Mouse (Mus musculus) liver, embryonic 14.5 days (tissue): ENCODE data around the gene Prtg. TPM values are rescaled to one million over a fixed set of nuclear protein-coding genes. Genes with fewer than 3 reads are reported as not detected.

ENCODE experiments used
- ATAC-seq: fragments of 200-750 bp; cut with Nextera tagmentation; 2 replicates; pipeline ENCODE4 v1.8.0; 2017; ENCODE audit warnings: moderate number of reproducible peaks, mild to moderate bottlenecking, moderate library complexity; ENCODE audit not compliant: insufficient read depth
- DNase-seq, 3 experiments: peaks; one replicate each; pipeline ENCODE4 v3.0.0-alpha.2; 2012 to 2013; ENCODE audit warnings: low read depth in 3 of 3, low spot score in 3 of 3
- H3K27ac ChIP-seq: fragments of 300-500 bp; sonication (generic); 2 replicates; pipeline ENCODE4 v1.5.1; 2014; ENCODE audit warnings: moderate library complexity, mild to moderate bottlenecking, control low read depth, inconsistent platforms
- H3K27me3 ChIP-seq: fragments of 300-500 bp; sonication (generic); 2 replicates; pipeline ENCODE4 v1.6.1; 2014; ENCODE audit warnings: mild to moderate bottlenecking, low read length, moderate library complexity; ENCODE audit not compliant: control insufficient read depth, insufficient read depth
- H3K36me3 ChIP-seq: fragments of 300-500 bp; sonication (generic); replicated peaks from 2 replicates; pipeline ENCODE4 v1.6.1; 2014; ENCODE audit warnings: low read depth; ENCODE audit not compliant: control insufficient read depth, insufficient read depth
- H3K4me1 ChIP-seq, 2 experiments: fragments of 200-500 bp in 1 of 2; fragments of 300-500 bp in 1 of 2; sonication (generic) in 1 of 2; replicated peaks; 2 replicates each; pipeline ENCODE4 v1.6.1; 2012 to 2014; ENCODE audit warnings: antibody characterized with exemption in 1 of 2, inconsistent platforms in 1 of 2, low read length in 1 of 2; ENCODE audit not compliant: control insufficient read depth in 2 of 2, insufficient read depth in 2 of 2
- H3K4me2 ChIP-seq: fragments of 300-500 bp; sonication (generic); 2 replicates; pipeline ENCODE4 v1.6.1; 2014; ENCODE audit warnings: low read depth, mild to moderate bottlenecking, control low read depth, moderate library complexity
- H3K4me3 ChIP-seq, 2 experiments: fragments of 200-500 bp in 1 of 2; fragments of 300-500 bp in 1 of 2; sonication (generic) in 1 of 2; 2 replicates each; pipeline ENCODE4 v1.5.1; 2012 to 2014; ENCODE audit warnings: low read depth in 2 of 2, low read length in 2 of 2, mild to moderate bottlenecking in 2 of 2, control low read depth in 1 of 2, inconsistent platforms in 1 of 2, moderate library complexity in 1 of 2; ENCODE audit not compliant: insufficient read depth in 1 of 2
- H3K9ac ChIP-seq: fragments of 300-500 bp; sonication (generic); replicated peaks from 2 replicates; pipeline ENCODE4 v1.6.1; 2014; ENCODE audit warnings: mild to moderate bottlenecking, control low read depth, moderate library complexity
- H3K9me3 ChIP-seq: fragments of 300-500 bp; sonication (generic); 2 replicates; pipeline ENCODE4 v1.6.1; 2016; ENCODE audit warnings: low read length, mixed read lengths; ENCODE audit not compliant: control insufficient read depth
- CTCF ChIP-seq: IDR thresholded peaks from 2 replicates; pipeline ENCODE4 v1.5.1; 2016; ENCODE audit warnings: antibody characterized with exemption, low read depth, control low read depth
- EP300 ChIP-seq: IDR thresholded peaks from 2 replicates; pipeline ENCODE4 v1.6.1; 2016; ENCODE audit warnings: antibody characterized with exemption, low read depth
- WGBS: fragments of 180-500 bp; shearing (Covaris S2); extraction: QIAGEN DNeasy Blood & Tissue Kit; methylation state at CpG from one replicate; pipeline ENCODE4 v1.1.7; 2014; ENCODE audit not compliant: insufficient replicate concordance; 5-methylcytosine and 5-hydroxymethylcytosine counted together
- polyA plus RNA-seq, 2 experiments: library from polyadenylated mRNA; depleted of rRNA in 1 of 2; stranded (reverse) in 1 of 2; unstranded in 1 of 2; fragments of >200 nt; fragmentation: Nextera tagmentation in 1 of 2; extraction: Ambion mirVana in 1 of 2; gene quantifications; 2 replicates each; pipeline versions ENCODE4 v1.2.1 to v1.2.3; 2012 to 2014

Prtg gene
- polyA plus RNA-seq, 2 experiments: 0.03 TPM

- WGBS: 71% methylated on average over 6 of the region's 6 CpGs
- Histone ChIP-seq H3K9me3 (no peaks in the 10 kb centered on the region), H3K27ac (no peak overlapping the region), H3K9ac (no peak overlapping the region), H3K36me3 (no peaks in the 10 kb centered on the region), H3K4me2 (no peak overlapping the region), H3K4me1 (no peaks in the 10 kb centered on the region), H3K4me3 (no peak overlapping the region), H3K27me3 (no peaks in the 10 kb centered on the region)
- DNase-seq (no peak), ATAC-seq (no peak)
- peak; percentile 45 for TF ChIP-seq CTCF
- TF ChIP-seq EP300: no peak
Observed at GRCm38 (mm10) chr9:72894796-72895352, 88.2 kb downstream of the Prtg start.

- H3K9me3 ChIP-seq: no peaks in the 10 kb centered on the region
- ATAC-seq (no peak), DNase-seq (no peak)
- no peak overlapping the region for H3K4me3 ChIP-seq
- H3K4me1 ChIP-seq: peaks cover 0 to 5% of the 10 kb centered on the region in 2 experiments; a peak in 2 of 4 replicates
- H3K4me2 ChIP-seq: no peak overlapping the region
- 71% methylated on average over 8 of the region's 8 CpGs for WGBS
- TF ChIP-seq EP300: no peak
- no peak for TF ChIP-seq CTCF
- no peaks in the 10 kb centered on the region for H3K27me3 ChIP-seq
- no peak overlapping the region for H3K27ac ChIP-seq
- H3K9ac ChIP-seq: no peak overlapping the region
- no peaks in the 10 kb centered on the region for H3K36me3 ChIP-seq
Observed at GRCm38 (mm10) chr9:72902057-72902456, 95.4 kb downstream of the Prtg start.

DNA sequence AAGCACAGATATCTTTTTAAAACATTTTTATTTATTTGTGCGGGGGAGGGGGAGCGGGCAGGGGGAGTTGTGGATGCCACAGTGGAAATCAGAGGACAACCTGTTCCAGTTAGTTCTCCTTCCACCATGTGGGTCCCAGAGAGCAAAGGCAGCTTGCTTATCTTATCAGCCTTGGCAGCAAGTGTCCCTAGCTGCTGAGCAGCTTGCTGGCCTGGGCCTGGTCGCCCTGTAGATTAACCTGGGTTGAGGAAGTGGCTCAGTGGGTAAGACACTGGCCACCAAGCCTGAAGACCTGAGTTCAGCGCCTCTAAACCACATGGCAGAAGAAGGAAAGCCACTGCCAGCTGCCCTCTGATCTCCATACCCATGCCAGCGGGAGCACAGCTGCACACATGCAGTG is 95.9 kb downstream of the Prtg start:
- H3K4me3 ChIP-seq: no peak overlapping the region
- H3K27me3 ChIP-seq: no peaks in the 10 kb centered on the region
- no peak overlapping the region for H3K9ac ChIP-seq
- H3K27ac ChIP-seq: no peak overlapping the region
- no peak overlapping the region for H3K4me2 ChIP-seq
- H3K36me3 ChIP-seq: no peaks in the 10 kb centered on the region
- H3K4me1 ChIP-seq: peaks cover 0 to 5% of the 10 kb centered on the region in 2 experiments; a peak in 2 of 4 replicates
- peak; percentile 55 for TF ChIP-seq EP300
- TF ChIP-seq CTCF: no peak
- 26% methylated on average over 5 of the region's 5 CpGs for WGBS
- ATAC-seq (peak; percentile 77), DNase-seq (peak in 1 of 3 experiments; percentile 7)
- no peaks in the 10 kb centered on the region for H3K9me3 ChIP-seq

DNA sequence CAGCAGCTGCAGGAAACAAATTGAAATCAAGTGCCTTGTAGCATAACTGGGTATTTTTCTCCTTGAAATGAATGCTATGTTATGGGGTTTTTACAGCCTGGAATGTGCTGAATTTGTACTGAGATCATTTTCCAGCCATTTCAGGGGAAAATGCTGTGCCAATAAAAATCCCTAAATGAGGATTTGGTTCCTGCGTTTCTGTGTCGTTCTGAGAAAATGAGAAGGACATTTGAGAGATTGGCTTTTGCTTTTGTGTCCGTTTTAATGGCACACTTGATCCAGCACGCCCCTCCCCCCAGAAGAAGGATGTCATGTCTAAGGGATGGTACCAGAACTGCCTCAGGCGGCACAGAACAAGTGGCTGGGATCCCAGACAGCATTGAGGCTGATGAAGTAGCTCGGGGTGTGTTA is 100.0 kb downstream of the Prtg start:
- H3K27me3 ChIP-seq: no peaks in the 10 kb centered on the region
- H3K4me2 ChIP-seq: no peak overlapping the region
- H3K9ac ChIP-seq: no peak overlapping the region
- no peak for TF ChIP-seq CTCF
- TF ChIP-seq EP300: no peak
- no peak overlapping the region for H3K4me3 ChIP-seq
- DNase-seq (no peak), ATAC-seq (no peak)
- H3K27ac ChIP-seq: no peak overlapping the region
- H3K4me1 ChIP-seq: peaks cover 0 to 5% of the 10 kb centered on the region in 2 experiments; a peak in 2 of 4 replicates
- 61% methylated on average over 6 of the region's 6 CpGs for WGBS
- H3K9me3 ChIP-seq: no peaks in the 10 kb centered on the region
- no peaks in the 10 kb centered on the region for H3K36me3 ChIP-seq

DNA sequence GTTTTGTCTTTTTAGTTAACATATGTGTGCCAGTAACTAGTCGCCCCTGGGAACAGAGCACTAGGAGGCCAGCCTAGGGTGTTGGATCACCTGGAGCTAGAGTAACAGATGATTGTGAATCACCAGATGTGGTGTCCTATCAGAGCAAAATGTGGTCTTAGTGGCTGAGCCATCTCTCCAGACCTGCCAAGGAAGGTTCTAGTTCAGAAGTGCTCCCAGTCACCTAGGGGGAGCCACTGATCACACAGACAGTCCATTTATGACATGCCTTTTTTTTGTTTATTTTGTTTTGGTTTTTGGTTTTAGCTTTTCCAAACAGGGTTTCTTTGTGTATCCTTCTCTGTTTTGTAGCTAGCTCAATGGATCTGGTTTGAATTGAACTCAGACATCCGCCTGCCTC is 104.7 kb downstream of the Prtg start:
- no peak overlapping the region for H3K4me2 ChIP-seq
- no peaks in the 10 kb centered on the region for H3K27me3 ChIP-seq
- no peak overlapping the region for H3K9ac ChIP-seq
- WGBS: 62% methylated on average over 2 of the region's 2 CpGs
- H3K27ac ChIP-seq: no peak overlapping the region
- TF ChIP-seq CTCF (no peak), EP300 (no peak)
- H3K4me3 ChIP-seq: no peak overlapping the region
- H3K36me3 ChIP-seq: no peaks in the 10 kb centered on the region
- DNase-seq: no peak
- no peaks in the 10 kb centered on the region for H3K9me3 ChIP-seq
- no peak for ATAC-seq
- no peaks in the 10 kb centered on the region for H3K4me1 ChIP-seq
